Mouse (Mus musculus) stomach, postnatal 0 days (tissue): ENCODE measurements around the gene Sds. TPM values are rescaled to one million over a fixed set of nuclear protein-coding genes. Genes with fewer than 3 reads are reported as not detected.
A peak's percentile ranks its signal among the peaks of the same experiment; 100 is the strongest.
"Not testable (repeated sequence)": the region's sequence is repeated elsewhere in the genome, so short reads cannot be mapped to it uniquely, and the experiment has no call there.

Experiments used
- ATAC-seq: fragments of 200-750 bp; cut with Nextera tagmentation; 2 replicates; pipeline ENCODE4 v1.8.0; 2017; ENCODE audit not compliant: low FRiP score, low TSS enrichment
- DNase-seq: peaks from one replicate; pipeline ENCODE4 v3.0.0-alpha.2; 2016; ENCODE audit warnings: low spot score
- H3K27ac ChIP-seq: fragments of 300-500 bp; sonication (generic); replicated peaks from 2 replicates; pipeline ENCODE4 v1.5.1; 2014; ENCODE audit warnings: mild to moderate bottlenecking, control low read depth
- H3K27me3 ChIP-seq: fragments of 300-500 bp; sonication (generic); 2 replicates; pipeline ENCODE4 v1.6.1; 2014; ENCODE audit warnings: low read length; ENCODE audit not compliant: control insufficient read depth, insufficient read depth
- H3K36me3 ChIP-seq: fragments of 300-500 bp; sonication (generic); 2 replicates; pipeline ENCODE4 v1.6.1; 2014; ENCODE audit warnings: low read length, mixed read lengths; ENCODE audit not compliant: control insufficient read depth, insufficient read depth
- H3K4me1 ChIP-seq: fragments of 300-500 bp; sonication (generic); replicated peaks from 2 replicates; pipeline ENCODE4 v1.6.1; 2014; ENCODE audit warnings: antibody characterized with exemption; ENCODE audit not compliant: control insufficient read depth, insufficient read depth
- H3K4me2 ChIP-seq: fragments of 300-500 bp; sonication (generic); replicated peaks from 2 replicates; pipeline ENCODE4 v1.6.1; 2014; ENCODE audit warnings: low read depth, mild to moderate bottlenecking, control low read depth, moderate library complexity
- H3K4me3 ChIP-seq: fragments of 300-500 bp; sonication (generic); 2 replicates; pipeline ENCODE4 v1.5.1; 2014; ENCODE audit warnings: low read depth, low read length, control low read depth
- H3K9ac ChIP-seq: fragments of 300-500 bp; sonication (generic); 2 replicates; pipeline ENCODE4 v1.6.1; 2014; ENCODE audit warnings: mild to moderate bottlenecking, low read length, control low read depth, mixed read lengths
- H3K9me3 ChIP-seq: fragments of 300-500 bp; sonication (generic); 2 replicates; pipeline ENCODE4 v1.6.1; 2016; ENCODE audit warnings: low read length; ENCODE audit not compliant: control insufficient read depth
- CTCF ChIP-seq: IDR thresholded peaks from 2 replicates; pipeline ENCODE4 v1.5.1; 2016; ENCODE audit warnings: antibody characterized with exemption, low read depth, mild to moderate bottlenecking, moderate library complexity
- EP300 ChIP-seq: optimal IDR thresholded peaks from 2 replicates; pipeline ENCODE3; 2016; ENCODE audit warnings: antibody characterized with exemption
- WGBS: fragments of 180-500 bp; shearing (Covaris S2); extraction: QIAGEN DNeasy Blood & Tissue Kit; methylation state at CpG from one replicate; pipeline ENCODE4 v1.1.7; 2014; 5-methylcytosine and 5-hydroxymethylcytosine counted together
- polyA plus RNA-seq: library from polyadenylated mRNA; unstranded; fragments of >200 nt; fragmentation: Nextera tagmentation; extraction: Ambion mirVana; gene quantifications from 2 replicates; pipeline ENCODE4 v1.2.1, GENCODE M21; 2015

Sds gene
- polyA plus RNA-seq, 1 experiment from 2014 or later, result not detected

DNA sequence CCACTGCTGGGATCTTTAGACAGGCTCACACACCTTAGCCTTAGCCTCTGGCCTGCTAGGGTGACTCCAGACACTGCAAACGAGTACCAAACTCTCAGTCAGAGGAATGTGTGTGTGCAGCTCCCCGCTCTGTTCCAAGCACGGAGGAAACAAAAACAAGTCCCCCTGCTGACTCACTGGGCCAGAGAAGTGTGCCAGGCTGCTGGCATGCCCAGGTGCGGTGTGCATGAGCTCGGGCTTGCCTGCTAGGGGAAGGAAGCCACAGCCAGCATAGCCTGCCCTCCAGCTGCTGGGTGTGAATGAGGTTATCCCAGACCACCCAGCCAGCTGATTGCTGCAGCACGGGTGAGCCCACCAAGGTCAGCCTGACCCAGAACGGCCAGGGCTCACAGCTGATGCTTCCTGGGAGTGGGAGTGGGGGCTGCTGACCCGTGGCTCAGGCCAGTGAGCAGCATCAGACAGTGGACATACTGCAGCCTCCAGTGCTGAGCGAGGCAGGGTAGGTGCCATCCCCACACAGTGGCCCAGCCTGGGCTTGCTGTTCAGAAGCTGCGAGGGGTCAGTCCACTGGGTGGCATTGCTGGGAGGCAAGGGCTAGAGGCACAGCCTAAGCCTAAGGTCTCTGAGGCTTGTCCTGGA lies 18.9 kb downstream of the Sds start:
- ATAC-seq, result no peak
- TF ChIP-seq EP300 (no peak), CTCF (no peak)
- Histone ChIP-seq H3K9ac (peak overlapping the region; percentile 8; the same call in 1 of the 2 replicates), H3K4me1 (no peaks in the 10 kb centered on the region), H3K9me3 (no peaks in the 10 kb centered on the region), H3K36me3 (0 out of 2 replicates have a peak, but pooled peaks cover 3% of the 10 kb centered on the region), H3K4me2 (no peak overlapping the region), H3K4me3 (no peak overlapping the region), H3K27ac (no peak overlapping the region), H3K27me3 (no peaks in the 10 kb centered on the region)
- DNase-seq, result no peak
- 74% methylated on average over 10 of the region's 10 CpGs for WGBS

DNA sequence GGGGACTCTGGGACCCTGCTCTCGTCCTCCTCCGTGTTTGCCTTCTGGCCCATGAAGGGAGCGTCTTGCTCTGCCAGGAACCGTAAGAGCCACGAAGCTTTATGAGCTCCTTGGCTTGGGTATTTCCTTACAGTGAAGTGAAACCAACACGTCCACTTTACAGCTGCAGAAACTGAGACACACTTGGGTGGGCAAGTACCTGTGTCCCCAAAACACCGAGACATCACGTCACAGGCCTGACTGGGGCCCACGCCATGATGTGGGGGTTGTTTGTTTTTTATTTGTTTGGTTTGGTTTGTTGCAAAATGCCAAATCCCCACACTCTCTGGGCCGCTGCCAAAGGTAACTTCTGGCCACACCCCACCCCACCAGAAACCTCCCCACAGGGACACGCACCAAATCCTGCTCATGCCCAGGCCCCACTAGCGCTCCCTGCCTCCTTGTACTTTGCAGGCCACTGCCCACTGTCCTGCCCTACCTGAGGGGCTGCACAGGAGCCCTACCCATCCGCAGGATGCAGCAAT lies 19.4 kb downstream of the Sds start:
- no peak for DNase-seq
- Histone ChIP-seq H3K9ac (no peak overlapping the region), H3K36me3 (0 out of 2 replicates have a peak, but pooled peaks cover 3% of the 10 kb centered on the region), H3K27ac (no peak overlapping the region), H3K9me3 (no peaks in the 10 kb centered on the region), H3K4me3 (no peak overlapping the region), H3K4me1 (no peaks in the 10 kb centered on the region), H3K4me2 (no peak overlapping the region), H3K27me3 (no peaks in the 10 kb centered on the region)
- no peak for ATAC-seq
- TF ChIP-seq CTCF (no peak), EP300 (no peak)
- 86% methylated on average over 13 of the region's 13 CpGs for WGBS

DNA sequence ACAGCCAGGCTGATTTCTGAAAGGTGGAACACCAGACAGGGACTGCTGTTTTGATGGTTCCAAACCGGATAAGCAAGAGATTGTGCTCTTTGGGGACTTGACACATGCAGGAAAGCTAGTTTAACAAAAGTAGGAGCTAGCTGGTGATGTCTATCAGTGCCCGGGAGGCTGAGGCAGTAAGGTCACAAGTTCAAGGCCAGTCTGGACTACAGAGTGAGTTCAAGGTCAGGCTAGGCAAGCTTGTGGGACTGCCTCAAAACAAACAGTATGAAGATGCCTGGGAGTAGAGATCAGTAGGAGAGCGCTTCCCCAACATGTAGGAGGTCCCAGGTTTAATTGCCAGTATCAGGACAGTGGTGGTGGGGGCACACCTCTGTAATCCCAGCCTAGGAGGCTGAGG lies 20.7 kb downstream of the Sds start:
- H3K4me3 ChIP-seq, result no peak overlapping the region
- ATAC-seq, result no peak

DNA sequence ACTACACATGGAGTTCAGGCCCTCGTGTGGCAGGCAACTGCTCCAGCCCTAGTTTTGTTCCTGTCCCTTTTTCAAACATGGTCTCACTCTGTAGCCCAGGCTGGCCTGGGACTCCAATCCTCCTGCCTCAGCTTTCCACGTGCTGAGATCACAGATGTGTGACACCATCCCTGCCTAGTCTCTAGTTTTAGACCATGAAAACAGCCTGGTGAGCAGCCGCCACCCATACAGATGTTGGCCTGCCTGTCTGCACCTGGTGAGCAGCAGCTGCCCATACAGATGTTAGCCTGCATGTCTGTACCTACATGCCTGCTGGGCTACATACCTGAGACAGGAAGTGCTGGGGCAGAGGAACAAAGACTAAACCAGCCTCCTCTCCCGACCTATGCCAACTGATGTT lies 22.9 kb downstream of the Sds start:
- DNase-seq (no peak), ATAC-seq (no peak)
- no peaks in the 10 kb centered on the region for H3K36me3 ChIP-seq
- TF ChIP-seq CTCF (no peak), EP300 (no peak)
- H3K27ac ChIP-seq, result no peak overlapping the region
- no peak overlapping the region for H3K9ac ChIP-seq
- WGBS, result 87% methylated on average over 4 of the region's 4 CpGs
- no peak overlapping the region for H3K4me3 ChIP-seq
- no peak overlapping the region for H3K4me2 ChIP-seq
- 0 out of 2 replicates have a peak, but pooled peaks cover 6% of the 10 kb centered on the region for H3K4me1 ChIP-seq
- no peaks in the 10 kb centered on the region for H3K27me3 ChIP-seq
- no peaks in the 10 kb centered on the region for H3K9me3 ChIP-seq

More for the DNA sequence above, 20.7 kb downstream of the Sds start:
- no peak for TF ChIP-seq EP300
- TF ChIP-seq CTCF, result no peak
- Histone ChIP-seq H3K4me1 (0 out of 2 replicates have a peak, but pooled peaks cover 3% of the 10 kb centered on the region), H3K27me3 (no peaks in the 10 kb centered on the region), H3K4me2 (no peak overlapping the region), H3K9ac (no peak overlapping the region), H3K9me3 (no peaks in the 10 kb centered on the region), H3K27ac (no peak overlapping the region), H3K36me3 (0 out of 2 replicates have a peak, but pooled peaks cover 3% of the 10 kb centered on the region)
- WGBS, result 85% methylated on average over 3 of the region's 3 CpGs
- DNase-seq, result no peak

DNA sequence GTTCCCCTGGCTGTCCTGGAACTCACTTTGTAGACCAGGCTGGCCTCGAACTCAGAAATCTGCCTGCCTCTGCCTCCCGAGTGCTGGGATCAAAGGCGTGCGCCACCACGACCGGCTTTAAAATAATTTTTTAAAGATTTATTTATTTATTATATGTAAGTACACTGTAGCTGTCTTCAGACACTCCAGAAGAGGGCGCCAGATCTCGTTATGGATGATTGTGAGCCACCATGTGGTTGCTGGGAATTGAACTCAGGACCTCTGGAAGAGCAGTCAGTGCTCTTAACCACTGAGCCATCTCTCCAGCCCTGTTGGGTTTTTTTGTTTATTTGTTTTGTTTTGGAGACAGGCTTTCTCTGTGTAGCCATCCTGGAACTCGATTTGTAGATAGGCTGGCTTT lies 24.3 kb downstream of the Sds start:
- H3K9me3 ChIP-seq, H3K36me3 ChIP-seq, H3K27ac ChIP-seq, H3K4me3 ChIP-seq, H3K4me1 ChIP-seq, H3K27me3 ChIP-seq, ATAC-seq, DNase-seq, H3K4me2 ChIP-seq, H3K9ac ChIP-seq: not testable (repeated sequence)
- TF ChIP-seq CTCF, result 0 out of 2 replicates have a peak, but pooled peaks have one; percentile 14
- 93% methylated on average over 9 of the region's 9 CpGs for WGBS

DNA sequence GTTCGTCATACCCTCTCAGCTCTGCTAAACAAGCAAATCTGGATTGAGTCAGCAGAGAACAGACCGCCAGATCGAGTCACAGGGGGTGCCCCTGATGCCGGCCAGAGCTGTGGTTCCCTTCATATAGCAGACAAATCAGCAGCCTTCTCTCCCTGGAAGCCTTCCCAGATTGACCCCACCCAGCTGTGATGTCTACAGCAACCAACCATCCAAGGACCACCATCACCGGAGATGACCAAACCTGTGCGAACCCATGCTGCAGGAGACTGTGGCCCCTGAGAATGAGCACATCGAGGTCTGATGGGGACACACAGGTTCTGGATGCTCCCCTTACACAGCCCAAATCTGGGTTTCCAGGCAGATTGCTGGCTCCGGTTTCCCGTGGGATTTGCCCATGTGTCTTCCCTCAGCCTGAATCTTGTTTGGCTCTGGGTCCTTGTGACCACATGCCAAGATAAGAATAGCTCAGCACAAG lies 25.9 kb downstream of the Sds start:
- Histone ChIP-seq H3K4me3 (peak overlapping the region; percentile 90), H3K4me2 (peak overlapping the region; percentile 98), H3K27ac (no peak overlapping the region), H3K27me3 (no peaks in the 10 kb centered on the region), H3K4me1 (0 out of 2 replicates have a peak, but pooled peaks cover 6% of the 10 kb centered on the region), H3K9ac (peak overlapping the region; percentile 90), H3K36me3 (no peaks in the 10 kb centered on the region), H3K9me3 (no peaks in the 10 kb centered on the region)
- 51% methylated on average over 9 of the region's 9 CpGs for WGBS
- no peak for TF ChIP-seq EP300
- TF ChIP-seq CTCF, result no peak
- ATAC-seq (no peak), DNase-seq (no peak)
